ENCODE assay signal across 17 mouse cellular contexts in genomic region chr2:106140931-106141330, GRCm38 (mm10).
"Had no signal": no experiment of that assay in that cellular context is flagged by ENCODE, and none has a peak within 500 bp of the region (broad histone marks: within the 10 kb centered on the region; RNA-seq: fewer than 3 reads in every experiment).

No protein-coding gene starts in this region.

- H3K36me3 ChIP-seq: lung, embryonic 15.5 days; midbrain, embryonic 13.5 days; midbrain, embryonic 15.5 days; neural tube, embryonic 12.5 days; stomach, embryonic 15.5 days had no signal

- DNase-seq: lung, adult 2 months; lung, postnatal 14 days; lung, postnatal 36 days; right cerebral cortex, postnatal 14 days; thymus, adult 2 months; thymus, postnatal 25 days; thymus, postnatal 4 days had no signal

- H3K4me2 ChIP-seq: lung, embryonic 15.5 days; midbrain, embryonic 11.5 days; midbrain, embryonic 13.5 days; midbrain, embryonic 15.5 days; neural tube, embryonic 12.5 days; stomach, embryonic 15.5 days had no signal

- H3K27ac ChIP-seq: lung, embryonic 15.5 days; macrophage; midbrain, embryonic 13.5 days; midbrain, embryonic 15.5 days; neural tube, embryonic 12.5 days; stomach, embryonic 15.5 days; stomach, postnatal 0 days had no signal

- H3K4me3 ChIP-seq: lung, embryonic 15.5 days; megakaryocyte, embryonic 14.5 days; midbrain, embryonic 13.5 days; midbrain, embryonic 15.5 days; neural tube, embryonic 12.5 days; stomach, embryonic 15.5 days had no signal

- H3K27me3 ChIP-seq: lung, embryonic 15.5 days; megakaryocyte, embryonic 14.5 days; midbrain, embryonic 13.5 days; midbrain, embryonic 15.5 days; neural tube, embryonic 12.5 days; stomach, embryonic 15.5 days had no signal

- H3K4me1 ChIP-seq: lung, embryonic 15.5 days; megakaryocyte, embryonic 14.5 days; midbrain, embryonic 15.5 days; neural tube, embryonic 12.5 days; stomach, embryonic 15.5 days had no signal

- H3K9ac ChIP-seq: lung, embryonic 15.5 days; midbrain, embryonic 13.5 days; midbrain, embryonic 15.5 days; neural tube, embryonic 12.5 days; stomach, embryonic 15.5 days had no signal

- H3K9me3 ChIP-seq: lung, embryonic 15.5 days; midbrain, embryonic 13.5 days; midbrain, embryonic 15.5 days; neural tube, embryonic 12.5 days; stomach, embryonic 15.5 days had no signal

- ATAC-seq: lung, postnatal 0 days; midbrain, embryonic 13.5 days; midbrain, embryonic 15.5 days had no signal
